Mouse (Mus musculus): ENCODE results near the gene 1810010H24Rik.
"Not testable (repeated sequence)": the region's sequence is repeated elsewhere in the genome, so short reads cannot be mapped to it uniquely, and the experiment has no call there.

Gene 1810010H24Rik

DNA sequence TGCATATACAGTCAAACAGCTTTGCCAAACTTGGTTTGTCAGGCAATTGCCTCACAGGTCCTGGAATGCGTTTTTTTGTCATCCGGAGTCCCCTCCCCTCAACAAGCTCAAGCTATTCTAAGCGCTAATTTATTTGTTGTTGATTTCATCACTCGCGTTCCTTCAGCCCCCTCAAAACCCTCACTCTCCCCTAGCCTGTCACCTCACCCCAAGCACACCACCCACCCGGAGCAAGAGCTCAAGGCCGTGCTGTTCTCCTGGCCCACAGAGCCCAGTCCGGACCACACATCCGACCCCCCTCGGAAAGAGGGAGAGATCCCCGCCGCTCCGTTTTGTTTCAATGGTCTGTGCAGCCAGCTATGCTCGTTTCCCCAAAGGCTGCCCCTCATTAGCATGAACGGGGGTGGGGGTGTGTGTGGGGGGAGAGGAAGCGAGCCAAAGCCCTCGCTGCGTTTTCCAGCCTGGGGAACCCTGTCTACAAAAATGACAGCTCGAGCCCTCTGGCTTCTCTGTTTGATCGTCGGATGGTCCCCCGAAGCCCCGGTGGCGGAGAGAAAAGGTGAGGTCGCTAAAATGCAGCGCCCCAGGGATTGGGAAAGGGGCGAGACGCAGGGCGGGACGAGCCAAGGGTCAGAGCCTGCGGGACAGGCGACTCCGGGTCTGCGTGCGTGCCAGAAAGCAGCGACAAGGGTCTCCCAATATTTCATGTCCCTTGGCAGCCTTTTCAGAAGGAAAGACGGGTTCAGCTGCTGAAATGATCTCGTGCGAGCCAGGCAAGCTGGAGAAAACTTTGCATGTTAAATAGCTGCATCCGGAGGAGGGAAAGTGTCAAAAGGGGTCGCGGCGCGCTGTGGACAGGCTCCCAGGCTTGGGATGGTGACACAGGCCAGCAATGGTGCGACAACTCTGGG, at the start of gene 1810010H24Rik:
1810010H24Rik (plus strand) TSS at position 271 of the 911 bp plus-strand sequence.
- peak; percentile 49 for DNase-seq

DNA sequence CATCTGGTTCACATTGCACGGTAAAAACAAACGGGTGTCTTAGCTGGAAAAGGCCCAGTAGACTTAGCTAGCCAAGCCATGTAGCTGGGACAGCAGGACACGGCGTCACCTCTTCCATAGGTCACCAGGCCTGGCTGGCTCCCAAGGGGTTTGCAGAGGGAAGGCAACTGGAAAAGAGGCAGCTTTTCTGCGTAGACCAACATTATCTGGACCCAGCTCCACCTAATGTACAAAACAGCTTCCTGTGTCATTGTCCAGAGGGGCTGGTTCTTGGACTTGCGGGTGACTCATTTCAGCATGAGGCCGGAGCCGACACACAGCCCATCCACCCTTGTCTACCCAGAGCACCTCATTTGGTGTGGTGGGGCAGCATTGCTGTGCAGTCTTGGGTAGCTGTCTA, 49.3 kb upstream of the 1810010H24Rik start:
- DNase-seq = peak; percentile 65

DNA sequence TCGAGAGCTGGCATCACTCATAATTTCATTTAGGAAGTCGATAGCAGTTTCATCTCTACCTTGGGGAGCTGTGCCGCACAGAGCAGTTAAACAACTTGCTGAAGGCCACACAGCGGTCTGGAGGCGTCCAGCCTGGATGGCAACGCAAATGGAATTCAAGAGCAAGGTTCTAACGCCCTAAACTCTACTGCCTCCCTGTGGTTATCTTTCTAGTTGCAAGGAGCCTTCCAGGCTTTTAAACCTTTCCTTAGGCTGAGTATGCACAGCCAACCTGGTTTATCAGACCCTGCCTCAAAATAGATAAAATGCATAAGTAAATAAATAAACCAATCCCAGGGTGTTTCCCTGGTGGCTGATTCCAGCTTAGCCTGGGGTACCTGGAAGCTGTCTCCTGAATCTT, 45.0 kb upstream of the 1810010H24Rik start:
- DNase-seq = peak; percentile 60

DNA sequence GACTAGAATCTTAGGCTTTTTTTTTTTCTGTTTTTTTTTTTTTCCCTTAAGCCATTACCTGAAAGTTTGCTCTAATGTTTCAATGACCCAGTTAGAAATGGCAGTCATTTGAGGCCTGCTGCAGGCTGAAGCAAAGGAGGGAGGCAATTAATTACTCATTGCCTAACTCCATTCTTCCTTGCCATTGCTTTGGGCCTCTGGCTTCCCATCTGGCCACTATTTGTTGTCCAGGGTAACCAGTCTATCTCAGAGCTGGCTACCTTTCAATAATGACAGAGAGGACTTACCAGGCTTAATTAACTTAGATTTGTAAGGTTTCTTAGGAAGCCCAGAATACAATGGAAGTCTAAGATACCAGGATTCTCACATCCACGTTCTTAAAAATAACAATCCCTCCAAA, 43.7 kb upstream of the 1810010H24Rik start:
- DNase-seq = no peak

DNA sequence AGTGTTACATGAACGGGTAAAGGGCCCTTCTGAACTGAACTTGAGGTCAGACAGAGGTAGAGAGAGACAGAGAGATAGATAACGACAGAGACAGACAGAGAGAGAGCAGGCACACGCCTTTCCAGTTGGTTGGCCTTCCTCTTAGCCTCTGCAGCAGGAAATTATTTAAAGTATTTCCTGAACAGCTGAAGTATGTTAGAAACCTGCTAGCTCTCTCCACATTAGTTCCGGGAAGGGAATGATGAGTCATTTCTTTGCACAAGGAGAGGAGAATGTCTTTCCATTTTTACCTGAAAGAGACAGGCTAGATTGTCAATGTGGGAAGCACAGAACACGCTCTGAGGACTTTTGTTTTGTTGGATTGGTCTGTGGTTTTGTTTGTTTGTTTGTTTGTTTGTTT, 43.1 kb upstream of the 1810010H24Rik start:
- no peak for DNase-seq

- DNase-seq = not testable (repeated sequence)
Observed at GRCm38 (mm10) chr11:106985979-106986604, 39.4 kb upstream of the 1810010H24Rik start.

GRCm38 (mm10) chr11:106987384-106987783, 38.1 kb upstream of the 1810010H24Rik start:
- no peak for DNase-seq

- no peak for DNase-seq
Observed at GRCm38 (mm10) chr11:106994246-106995085, 31.0 kb upstream of the 1810010H24Rik start.

DNA sequence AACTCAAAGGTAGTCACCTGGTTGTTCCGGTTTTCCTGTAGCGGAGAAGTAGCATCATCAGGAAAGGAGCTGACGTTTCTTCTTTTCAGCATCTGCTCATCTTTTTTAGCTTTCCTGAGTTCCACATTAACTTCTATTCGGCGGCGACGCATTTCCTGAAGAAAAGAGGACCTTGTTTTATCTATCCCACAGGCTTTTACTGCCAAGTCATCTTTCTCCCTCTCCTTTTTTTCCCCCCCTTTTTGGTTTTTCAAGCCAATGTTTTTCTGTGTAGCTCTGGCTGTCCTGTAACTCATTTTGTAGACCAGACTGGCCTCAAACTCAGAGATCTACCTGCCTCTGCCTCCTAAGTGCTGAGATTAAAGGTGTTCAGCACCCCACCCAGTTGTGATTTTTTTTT, 29.0 kb upstream of the 1810010H24Rik start:
- DNase-seq = not testable (repeated sequence)

DNA sequence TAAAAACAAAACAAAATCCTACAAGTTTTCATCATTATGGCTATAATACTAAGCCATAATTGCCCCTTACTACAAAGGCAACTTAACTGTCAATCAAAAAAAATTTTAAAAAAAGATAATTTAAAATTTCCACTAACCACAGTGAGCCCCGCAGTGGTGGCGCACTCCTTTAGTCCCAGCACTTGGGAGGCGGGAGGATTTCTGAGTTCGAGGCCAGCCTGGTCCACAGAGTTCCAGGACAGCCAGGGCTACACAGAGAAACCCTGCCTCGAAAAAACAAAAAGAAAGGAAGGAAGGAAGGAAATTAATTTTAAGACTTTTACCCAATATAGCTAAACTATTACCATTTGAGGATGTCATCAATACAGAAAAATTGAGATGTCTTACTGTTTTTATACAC, 27.5 kb upstream of the 1810010H24Rik start:
- no peak for DNase-seq

DNA sequence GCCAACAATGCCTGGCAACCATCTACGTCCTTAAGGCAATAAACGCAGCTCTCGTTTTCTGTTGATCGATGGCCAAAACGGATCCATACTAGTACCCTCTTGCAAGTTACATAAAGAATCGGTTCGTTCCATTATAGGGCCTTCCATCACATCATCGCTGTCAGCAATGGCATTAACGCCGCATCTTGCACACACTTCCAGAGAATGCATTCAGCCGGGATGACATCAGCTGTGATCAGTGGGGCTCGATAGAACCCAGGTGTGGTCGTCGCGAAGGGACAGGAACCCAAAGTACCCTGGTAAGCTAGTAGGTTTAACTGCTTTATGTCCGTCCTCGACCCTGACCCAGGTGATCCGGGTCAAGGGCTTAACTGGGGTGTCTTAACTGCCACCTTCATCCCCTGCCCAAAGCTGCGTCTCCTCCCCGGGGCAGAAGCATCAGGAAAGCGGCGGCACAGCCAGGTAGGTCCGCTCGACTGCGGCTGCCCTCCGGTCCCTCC, 26.8 kb upstream of the 1810010H24Rik start:
- no peak for DNase-seq

- DNase-seq = peak; percentile 90
Observed at GRCm38 (mm10) chr11:106999151-106999948, 26.1 kb upstream of the 1810010H24Rik start, which contains the start of gene Kpna2. TSS of gene Kpna2 (minus strand) at chr11:106999541.

- DNase-seq = no peak
Observed at GRCm38 (mm10) chr11:106999949-107000513, 25.4 kb upstream of the 1810010H24Rik start.

DNA sequence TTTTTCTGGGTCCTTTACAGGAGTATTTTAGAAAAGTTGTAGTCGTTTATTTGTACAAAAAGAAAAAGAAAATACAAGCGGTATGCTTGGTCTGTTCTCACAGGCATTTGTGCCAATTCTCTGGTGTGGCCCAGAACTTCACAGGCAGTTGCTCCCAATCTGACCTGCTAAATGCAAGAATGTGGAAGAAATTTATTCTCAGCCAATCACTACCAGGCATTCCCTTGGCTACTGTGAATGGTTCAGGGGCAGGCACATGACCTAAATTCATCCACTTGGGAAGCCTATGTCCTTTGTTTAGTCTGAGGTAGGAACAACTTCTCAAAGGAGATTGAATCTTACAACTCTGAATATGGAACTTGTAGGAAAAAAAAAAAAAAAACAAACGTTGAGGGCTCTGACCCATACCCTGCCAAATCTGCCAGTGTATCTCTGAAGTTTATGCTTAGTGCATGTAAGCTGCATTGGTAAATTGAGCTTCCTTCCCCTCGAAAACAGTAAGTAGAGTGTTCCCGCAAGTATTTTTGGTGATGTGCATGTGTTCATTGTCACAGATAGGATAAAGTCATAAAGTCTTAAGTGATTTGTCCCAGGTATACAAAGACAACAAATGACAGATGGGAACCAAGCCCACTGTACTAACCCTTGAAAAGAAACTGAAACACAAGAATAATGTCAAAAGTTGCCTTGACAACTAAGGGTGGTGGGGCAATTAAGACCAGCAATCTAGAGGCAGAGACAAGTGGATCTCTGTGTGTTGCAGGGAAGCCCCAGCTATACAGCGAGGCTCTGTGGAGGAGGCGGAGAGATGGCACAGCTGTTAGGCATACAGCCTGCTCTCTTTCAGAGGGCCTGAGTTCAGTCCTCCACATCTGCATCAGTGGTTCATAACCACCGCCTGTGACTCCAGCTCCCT, 23.5 kb upstream of the 1810010H24Rik start:
- DNase-seq = peak; percentile 36

GRCm38 (mm10) chr11:107005538-107005937, 19.9 kb upstream of the 1810010H24Rik start:
- no peak for DNase-seq

GRCm38 (mm10) chr11:107010447-107010846, 15.0 kb upstream of the 1810010H24Rik start:
- no peak for DNase-seq

GRCm38 (mm10) chr11:107011171-107011570, 14.3 kb upstream of the 1810010H24Rik start:
- no peak for DNase-seq

GRCm38 (mm10) chr11:107011669-107012323, 13.7 kb upstream of the 1810010H24Rik start:
- peak; percentile 42 for DNase-seq

DNA sequence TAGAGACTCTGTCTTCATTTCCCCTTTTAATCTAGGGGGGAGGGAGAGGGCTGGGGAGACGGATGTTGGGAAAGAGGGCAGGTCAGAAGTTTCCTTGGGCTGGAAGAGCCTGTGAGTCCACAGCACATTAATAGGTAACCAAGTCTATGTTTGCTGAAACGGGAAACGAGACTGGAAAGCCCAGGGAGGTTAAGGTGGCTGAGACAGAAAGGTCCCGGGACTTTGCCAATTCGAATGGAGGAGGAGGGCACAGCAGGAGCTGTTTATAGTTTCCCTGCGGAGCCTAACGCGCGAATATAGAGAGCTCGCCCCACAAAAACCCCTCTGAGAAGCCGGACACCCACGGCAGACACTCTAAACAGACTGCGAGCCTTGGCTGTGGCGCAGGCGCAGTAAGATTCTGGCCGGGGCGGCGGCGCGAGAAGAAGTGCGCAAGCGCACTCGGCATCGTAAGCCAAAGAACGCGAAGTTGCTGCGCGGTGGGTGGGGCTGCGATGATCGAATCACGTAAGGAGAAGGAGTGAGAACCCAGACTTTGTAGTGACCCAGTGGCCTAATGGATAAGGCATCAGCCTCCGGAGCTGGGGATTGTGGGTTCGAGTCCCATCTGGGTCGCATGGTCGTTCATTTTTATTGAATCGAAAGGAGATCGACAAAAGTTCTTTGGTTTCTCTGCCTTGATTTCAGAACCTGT, 13.0 kb upstream of the 1810010H24Rik start:
- peak; percentile 100 for DNase-seq

Data from kidney, adult 18-20 months (tissue).